Mouse (Mus musculus) cortical plate, adult 2 months (tissue): ENCODE results near the gene Zfp383. TPM values are rescaled to one million over a fixed set of nuclear protein-coding genes. Genes with fewer than 3 reads are reported as not detected.
"Not testable (repeated sequence)": the region's sequence is repeated elsewhere in the genome, so short reads cannot be mapped to it uniquely, and the experiment has no call there.

Experiments used
- H3K27ac ChIP-seq: fragments of 200-500 bp; 2 replicates; pipeline ENCODE4 v1.5.1; 2012; ENCODE audit warnings: low read length, control low read depth, inconsistent platforms; ENCODE audit not compliant: insufficient read depth
- H3K4me1 ChIP-seq: fragments of 200-500 bp; 2 replicates; pipeline ENCODE4 v1.6.1; 2011; ENCODE audit warnings: low read length; ENCODE audit not compliant: control insufficient read depth, insufficient read depth
- H3K4me3 ChIP-seq: fragments of 200-500 bp; 2 replicates; pipeline ENCODE4 v1.5.1; 2011; ENCODE audit warnings: mild to moderate bottlenecking, low read length, control low read depth; ENCODE audit not compliant: insufficient read depth
- CTCF ChIP-seq: fragments of 200-500 bp; IDR thresholded peaks from 2 replicates; pipeline ENCODE4 v1.5.1; 2011; ENCODE audit warnings: mild to moderate bottlenecking, control low read depth, low read length; ENCODE audit not compliant: insufficient read depth; ENCODE audit errors: extremely low read depth
- POLR2A ChIP-seq: fragments of 200-500 bp; IDR thresholded peaks from 2 replicates; pipeline ENCODE4 v1.6.1; 2011; ENCODE audit warnings: mild to moderate bottlenecking, low read length, control low read depth; ENCODE audit not compliant: insufficient read depth; ENCODE audit errors: extremely low read depth
- polyA plus RNA-seq: library from polyadenylated mRNA; depleted of rRNA; stranded (reverse); fragments of >200 nt; gene quantifications from 2 replicates; pipeline ENCODE4 v1.2.3, GENCODE M21; 2012; rRNA removed

Zfp383 gene
- polyA plus RNA-seq, 1 experiment = 9.2 TPM

- no peak overlapping the region for H3K4me3 ChIP-seq
- H3K27ac ChIP-seq = no peak overlapping the region
- no peaks in the 10 kb centered on the region for H3K4me1 ChIP-seq
- TF ChIP-seq POLR2A (no peak), CTCF (no peak)
Observed at GRCm38 (mm10) chr7:29958125-29958724, 50.2 kb downstream of the Zfp383 start.

GRCm38 (mm10) chr7:29959004-29959403, 51.0 kb downstream of the Zfp383 start:
- no peak for TF ChIP-seq CTCF
- no peak for TF ChIP-seq POLR2A
- Histone ChIP-seq H3K27ac (no peak overlapping the region), H3K4me3 (no peak overlapping the region), H3K4me1 (no peaks in the 10 kb centered on the region)

- H3K27ac ChIP-seq, H3K4me3 ChIP-seq, H3K4me1 ChIP-seq: not testable (repeated sequence)
Observed at GRCm38 (mm10) chr7:29965115-29965810, 57.2 kb downstream of the Zfp383 start.

Other genes starting within 250 kb of the Zfp383 start
- gene Catsperg2, start 181.2 kb upstream of the Zfp383 start, polyA plus RNA-seq = 0.08 TPM in 2 replicates
- gene Zfp84, start 139.7 kb upstream of the Zfp383 start, polyA plus RNA-seq = 9.2 and 9.6 TPM in 2 replicates
- 8.2 and 8.6 TPM in 2 replicates for gene Zfp30, start 124.2 kb upstream of the Zfp383 start, polyA plus RNA-seq
- gene Zfp790, start 92.1 kb upstream of the Zfp383 start, polyA plus RNA-seq = 8.3 and 9.8 TPM in 2 replicates
- gene Zfp940, start 54.6 kb upstream of the Zfp383 start, polyA plus RNA-seq = 14.8 and 15.9 TPM in 2 replicates
- 13.1 and 14.1 TPM in 2 replicates for gene Zfp420, start 48.2 kb upstream of the Zfp383 start, polyA plus RNA-seq
- 12.0 and 12.5 TPM in 2 replicates for gene Zfp27, start 1.7 kb upstream of the Zfp383 start, polyA plus RNA-seq
- 12.5 and 13.1 TPM in 2 replicates for gene Zfp74, start 45.9 kb downstream of the Zfp383 start, polyA plus RNA-seq
- 2.1 and 3.0 TPM in 2 replicates for gene Zfp568, start 75.7 kb downstream of the Zfp383 start, polyA plus RNA-seq
- gene Zfp14, start 143.2 kb downstream of the Zfp383 start, polyA plus RNA-seq = 13.8 and 14.2 TPM in 2 replicates
- 2.3 and 2.5 TPM in 2 replicates for gene Zfp82, start 164.7 kb downstream of the Zfp383 start, polyA plus RNA-seq
- 0.44 and 0.50 TPM in 2 replicates for gene Gm26920, start 182.2 kb downstream of the Zfp383 start, polyA plus RNA-seq
- 6.0 and 7.0 TPM in 2 replicates for gene Zfp566, start 182.3 kb downstream of the Zfp383 start, polyA plus RNA-seq
- gene Zfp260, start 186.6 kb downstream of the Zfp383 start, polyA plus RNA-seq = 42.8 and 44.9 TPM in 2 replicates
- 9.8 and 10.4 TPM in 2 replicates for gene Zfp382, start 213.7 kb downstream of the Zfp383 start, polyA plus RNA-seq